Mouse (Mus musculus): ENCODE data around the gene Acacb. TPM values are rescaled to one million over a fixed set of nuclear protein-coding genes. Genes with fewer than 3 reads are reported as not detected.
A peak's percentile ranks its signal among the peaks of the same experiment; 100 is the strongest.

The Acacb gene
- polyA plus RNA-seq, 1 experiment from 2014 or later: 4.5 TPM

DNA sequence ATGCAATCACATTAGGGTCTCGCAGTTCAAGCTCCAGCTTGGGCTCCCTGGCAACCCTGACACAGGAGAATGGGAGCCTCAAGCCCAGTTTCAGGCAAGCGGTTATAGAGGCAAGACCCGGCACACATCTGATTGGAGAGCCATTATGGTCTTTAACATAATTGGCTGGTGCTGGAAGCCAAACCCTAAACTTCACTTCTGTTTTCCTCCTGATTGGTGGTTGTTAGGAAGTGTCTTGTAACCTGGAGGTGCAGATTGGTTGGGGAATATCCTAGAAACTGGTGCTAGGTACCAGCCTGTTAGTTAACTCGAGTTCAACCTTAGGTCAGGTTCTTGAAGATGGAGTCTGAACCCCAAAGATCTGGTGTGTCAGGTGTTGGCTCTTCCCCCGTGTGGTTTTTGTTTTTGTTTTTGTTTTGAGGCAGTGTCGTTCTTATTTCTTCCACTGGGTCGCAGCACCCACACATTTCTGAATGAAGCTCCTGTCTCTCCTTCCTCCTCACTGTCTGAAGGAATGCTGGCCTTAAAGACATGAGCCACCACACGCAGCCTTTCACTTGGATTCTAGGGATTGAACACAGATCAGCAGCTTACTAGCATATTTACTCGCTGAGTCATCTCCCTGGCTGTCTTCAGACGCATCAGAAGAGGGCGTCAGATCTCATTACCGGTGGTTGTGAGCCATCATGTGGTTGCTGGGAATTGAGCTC, 15.9 kb downstream of the Acacb start:
- no peak for ATAC-seq (ENCODE audit: insufficient number of reproducible peaks, low FRiP score, low TSS enrichment, low read depth)
- H3K4me2 ChIP-seq (ENCODE audit: low read depth, severe bottlenecking): no peak overlapping the region
- no peaks in the 10 kb centered on the region for H3K4me1 ChIP-seq (ENCODE audit: control insufficient read depth, insufficient read depth, low read length)
- no peak overlapping the region for H3K4me3 ChIP-seq (ENCODE audit: low read depth, low read length)
- no peaks in the 10 kb centered on the region for H3K9me3 ChIP-seq (ENCODE audit: control insufficient read depth, low read length)
- H3K27ac ChIP-seq (replicated peaks; ENCODE audit: low read depth, low read length): no peak overlapping the region
- no peak overlapping the region for H3K9ac ChIP-seq (ENCODE audit: low read length)
- no peaks in the 10 kb centered on the region for H3K27me3 ChIP-seq (ENCODE audit: control insufficient read depth, insufficient read depth, low read length)
- no peaks in the 10 kb centered on the region for H3K36me3 ChIP-seq (ENCODE audit: control insufficient read depth, insufficient read depth, low read length)
- DNase-seq (ENCODE audit: low spot score): no peak
- 53% methylated on average over 12 of the region's 12 CpGs for WGBS

DNA sequence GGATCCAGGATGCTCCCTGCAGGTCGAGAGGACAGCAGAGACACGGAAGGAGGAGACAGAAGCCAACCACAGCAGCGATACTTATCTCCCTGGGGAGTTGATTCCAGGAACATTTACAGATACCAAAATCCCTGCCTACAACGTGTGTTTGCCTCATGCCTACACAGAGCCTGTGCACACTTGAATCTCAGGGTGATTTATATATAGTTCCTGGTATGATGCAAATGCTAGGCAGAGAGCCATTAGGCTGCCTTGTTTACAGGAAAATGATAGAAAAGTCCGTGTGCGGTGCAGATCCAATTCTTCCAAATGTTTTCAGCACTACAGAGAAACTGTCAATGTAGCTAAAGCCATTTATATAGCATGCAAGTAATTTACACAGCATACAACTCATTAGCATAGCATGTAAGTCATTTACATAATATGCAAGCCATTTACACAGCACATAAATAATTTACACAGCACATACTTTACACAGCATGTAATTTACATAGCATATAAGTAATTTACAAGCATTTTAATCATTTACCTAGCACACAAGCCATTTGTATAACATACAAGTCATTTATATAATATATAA, 16.9 kb downstream of the Acacb start:
- Histone ChIP-seq H3K27ac (replicated peaks; ENCODE audit: low read depth, low read length) (no peak overlapping the region), H3K9me3 (ENCODE audit: control insufficient read depth, low read length) (no peaks in the 10 kb centered on the region)
- 81% methylated on average over 6 of the region's 6 CpGs for WGBS

DNA sequence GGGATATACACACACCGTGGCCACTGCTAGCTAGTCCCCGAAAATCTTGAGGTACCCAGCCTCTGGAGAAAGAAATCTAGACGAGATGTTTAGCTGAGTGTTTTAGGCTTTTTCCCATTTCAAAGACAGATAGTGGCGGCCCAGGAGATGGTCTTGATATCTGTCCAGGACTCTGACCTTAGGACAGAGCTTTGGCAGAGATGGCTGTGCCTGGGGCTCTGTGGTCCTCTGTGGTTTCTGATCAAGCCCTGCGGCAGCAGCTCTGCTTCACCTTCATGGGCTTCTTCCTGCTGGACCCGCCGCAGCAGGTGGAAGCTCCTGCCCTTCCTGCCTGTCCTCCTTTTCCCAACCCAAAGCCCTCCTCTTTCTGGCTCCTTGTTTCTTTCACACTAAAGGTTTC, 24.0 kb downstream of the Acacb start:
- H3K27ac ChIP-seq (replicated peaks; ENCODE audit: low read depth, low read length): no peak overlapping the region
- no peak overlapping the region for H3K9ac ChIP-seq (ENCODE audit: low read length)
- no peak overlapping the region for H3K4me3 ChIP-seq (ENCODE audit: low read depth, low read length)
- no peaks in the 10 kb centered on the region for H3K4me1 ChIP-seq (ENCODE audit: control insufficient read depth, insufficient read depth, low read length)
- H3K36me3 ChIP-seq (ENCODE audit: control insufficient read depth, insufficient read depth, low read length): no peaks in the 10 kb centered on the region
- WGBS: 84% methylated on average over 7 of the region's 7 CpGs
- peaks cover 3% of the 10 kb centered on the region; the same call in 1 of the 2 replicates for H3K27me3 ChIP-seq (ENCODE audit: control insufficient read depth, insufficient read depth, low read length)
- no peak for ATAC-seq (ENCODE audit: insufficient number of reproducible peaks, low FRiP score, low TSS enrichment, low read depth)
- no peak for DNase-seq (ENCODE audit: low spot score)
- no peak overlapping the region for H3K4me2 ChIP-seq (ENCODE audit: low read depth, severe bottlenecking)
- H3K9me3 ChIP-seq (ENCODE audit: control insufficient read depth, low read length): no peaks in the 10 kb centered on the region

More for the DNA sequence above, 16.9 kb downstream of the Acacb start:
- Histone ChIP-seq H3K4me1 (ENCODE audit: control insufficient read depth, insufficient read depth, low read length) (no peaks in the 10 kb centered on the region), H3K36me3 (ENCODE audit: control insufficient read depth, insufficient read depth, low read length) (no peaks in the 10 kb centered on the region), H3K4me2 (ENCODE audit: low read depth, severe bottlenecking) (no peak overlapping the region), H3K27me3 (ENCODE audit: control insufficient read depth, insufficient read depth, low read length) (no peaks in the 10 kb centered on the region), H3K4me3 (ENCODE audit: low read depth, low read length) (no peak overlapping the region), H3K9ac (ENCODE audit: low read length) (no peak overlapping the region)
- DNase-seq (ENCODE audit: low spot score) (no peak), ATAC-seq (ENCODE audit: insufficient number of reproducible peaks, low FRiP score, low TSS enrichment, low read depth) (no peak)

DNA sequence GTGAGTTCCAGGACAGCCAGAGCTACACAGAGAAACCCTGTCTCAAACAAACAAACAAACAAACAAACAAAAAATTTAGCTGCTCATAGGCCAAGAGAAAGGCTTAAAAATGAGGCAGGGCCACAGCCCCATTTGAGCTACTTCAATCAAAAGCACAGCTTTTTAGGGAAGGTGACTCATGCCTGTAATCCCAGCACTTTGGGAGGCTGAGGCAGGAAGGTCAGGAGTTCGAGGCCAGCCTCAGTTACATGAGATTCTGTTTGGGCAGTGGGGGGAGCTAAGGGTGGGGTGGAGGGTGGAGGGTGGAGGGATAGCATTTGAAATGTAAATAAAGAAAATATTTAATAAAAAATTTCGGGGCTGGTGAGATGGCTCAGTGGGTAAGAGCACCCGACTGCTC, 26.6 kb downstream of the Acacb start:
- Histone ChIP-seq H3K4me2 (ENCODE audit: low read depth, severe bottlenecking) (no peak overlapping the region), H3K4me1 (ENCODE audit: control insufficient read depth, insufficient read depth, low read length) (no peaks in the 10 kb centered on the region), H3K9me3 (ENCODE audit: control insufficient read depth, low read length) (no peaks in the 10 kb centered on the region), H3K36me3 (ENCODE audit: control insufficient read depth, insufficient read depth, low read length) (no peaks in the 10 kb centered on the region), H3K27me3 (ENCODE audit: control insufficient read depth, insufficient read depth, low read length) (peaks cover 3% of the 10 kb centered on the region; the same call in 1 of the 2 replicates), H3K27ac (replicated peaks; ENCODE audit: low read depth, low read length) (no peak overlapping the region), H3K9ac (ENCODE audit: low read length) (no peak overlapping the region), H3K4me3 (ENCODE audit: low read depth, low read length) (no peak overlapping the region)
- WGBS: 93% methylated on average over 3 of the region's 3 CpGs
- ATAC-seq (ENCODE audit: insufficient number of reproducible peaks, low FRiP score, low TSS enrichment, low read depth): no peak
- no peak for DNase-seq (ENCODE audit: low spot score)

DNA sequence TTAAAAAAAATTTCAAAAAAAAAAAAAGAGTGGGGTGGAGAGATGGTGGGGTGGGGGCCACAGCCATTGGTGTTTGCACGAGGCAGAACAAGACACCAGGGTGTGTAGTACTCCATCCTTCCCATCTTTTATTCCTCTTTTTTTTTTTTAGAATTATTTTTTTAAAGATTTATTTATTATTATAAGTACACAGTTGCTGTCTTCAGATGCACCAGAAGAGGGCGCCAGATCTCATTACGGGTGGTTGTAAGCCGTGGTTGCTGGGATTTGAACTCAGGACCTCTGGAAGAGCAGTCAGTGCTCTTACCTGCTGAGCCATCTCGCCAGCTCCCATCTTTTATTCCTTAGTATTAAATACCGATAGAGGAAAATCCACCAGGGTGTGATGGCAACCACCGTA, 27.1 kb downstream of the Acacb start:
- WGBS: 70% methylated on average over 7 of the region's 7 CpGs

DNA sequence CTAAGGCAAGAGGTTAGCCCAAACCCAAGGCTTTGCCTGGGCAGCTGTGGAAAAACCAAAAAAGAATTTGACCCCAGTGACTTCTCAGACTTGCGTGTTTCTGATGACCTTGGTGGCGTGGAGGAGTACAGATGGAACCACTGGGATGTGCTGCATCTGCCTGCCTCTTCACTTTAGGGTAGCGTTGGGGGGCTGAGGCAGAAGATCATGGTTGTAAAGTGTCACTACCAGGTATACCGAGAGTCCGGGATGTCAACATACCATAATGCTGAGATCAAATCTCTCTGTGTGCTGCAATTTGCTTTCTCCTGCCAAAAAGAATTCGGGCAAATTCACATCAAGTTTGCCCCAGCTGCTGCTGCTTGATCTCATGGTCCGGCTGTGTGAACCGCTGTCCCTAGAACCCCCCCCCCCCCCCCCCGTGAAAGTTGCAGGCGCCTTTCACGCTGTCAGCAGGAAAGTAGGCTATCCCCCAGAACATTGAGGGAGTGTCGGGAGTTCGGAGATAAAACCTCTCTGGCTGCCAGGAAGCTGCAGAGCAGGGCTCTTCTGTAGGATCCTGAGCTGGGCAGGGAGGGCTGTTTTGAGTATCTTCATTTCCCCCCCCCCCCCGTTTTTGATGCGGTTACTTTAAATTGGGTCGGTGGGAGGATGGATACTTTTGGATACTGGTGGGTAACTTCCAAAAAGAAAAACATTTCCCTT, 27.7 kb downstream of the Acacb start:
- Histone ChIP-seq H3K9ac (ENCODE audit: low read length) (no peak overlapping the region), H3K9me3 (ENCODE audit: control insufficient read depth, low read length) (no peaks in the 10 kb centered on the region), H3K27ac (replicated peaks; ENCODE audit: low read depth, low read length) (no peak overlapping the region), H3K4me3 (ENCODE audit: low read depth, low read length) (no peak overlapping the region), H3K27me3 (ENCODE audit: control insufficient read depth, insufficient read depth, low read length) (peaks cover 3% of the 10 kb centered on the region; the same call in 1 of the 2 replicates), H3K4me2 (ENCODE audit: low read depth, severe bottlenecking) (no peak overlapping the region), H3K4me1 (ENCODE audit: control insufficient read depth, insufficient read depth, low read length) (no peaks in the 10 kb centered on the region), H3K36me3 (ENCODE audit: control insufficient read depth, insufficient read depth, low read length) (no peaks in the 10 kb centered on the region)
- DNase-seq (ENCODE audit: low spot score) (no peak), ATAC-seq (ENCODE audit: insufficient number of reproducible peaks, low FRiP score, low TSS enrichment, low read depth) (no peak)
- WGBS: 32% methylated on average over 16 of the region's 16 CpGs

More for the DNA sequence above, 27.1 kb downstream of the Acacb start:
- Histone ChIP-seq H3K27me3 (ENCODE audit: control insufficient read depth, insufficient read depth, low read length) (peaks cover 3% of the 10 kb centered on the region; the same call in 1 of the 2 replicates), H3K4me1 (ENCODE audit: control insufficient read depth, insufficient read depth, low read length) (no peaks in the 10 kb centered on the region), H3K9ac (ENCODE audit: low read length) (no peak overlapping the region), H3K27ac (replicated peaks; ENCODE audit: low read depth, low read length) (no peak overlapping the region), H3K9me3 (ENCODE audit: control insufficient read depth, low read length) (no peaks in the 10 kb centered on the region), H3K4me3 (ENCODE audit: low read depth, low read length) (no peak overlapping the region), H3K4me2 (ENCODE audit: low read depth, severe bottlenecking) (no peak overlapping the region), H3K36me3 (ENCODE audit: control insufficient read depth, insufficient read depth, low read length) (no peaks in the 10 kb centered on the region)
- ATAC-seq (ENCODE audit: insufficient number of reproducible peaks, low FRiP score, low TSS enrichment, low read depth): no peak
- no peak for DNase-seq (ENCODE audit: low spot score)

DNA sequence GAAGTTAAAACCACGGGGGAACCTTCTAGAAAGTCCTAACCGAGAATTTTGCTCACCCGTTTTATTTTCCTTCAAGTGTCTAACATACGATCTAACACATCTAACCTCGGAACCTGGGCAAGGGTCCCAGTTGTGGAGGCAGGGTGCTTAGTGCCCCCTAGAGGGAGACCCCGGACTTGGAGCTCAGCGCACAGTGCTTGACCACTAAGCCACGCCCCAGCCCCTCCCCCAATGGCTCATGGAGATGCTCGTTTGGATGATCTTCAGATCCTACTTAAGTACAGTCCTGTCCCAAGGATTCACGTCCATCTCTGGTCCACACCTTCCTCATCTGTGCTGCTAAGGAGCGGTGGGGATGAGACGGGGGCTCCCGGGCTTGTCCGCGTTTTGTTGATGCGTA, 28.3 kb downstream of the Acacb start:
- Histone ChIP-seq H3K4me2 (ENCODE audit: low read depth, severe bottlenecking) (no peak overlapping the region), H3K4me1 (ENCODE audit: control insufficient read depth, insufficient read depth, low read length) (no peaks in the 10 kb centered on the region), H3K4me3 (ENCODE audit: low read depth, low read length) (no peak overlapping the region), H3K9me3 (ENCODE audit: control insufficient read depth, low read length) (no peaks in the 10 kb centered on the region), H3K27ac (replicated peaks; ENCODE audit: low read depth, low read length) (no peak overlapping the region), H3K27me3 (ENCODE audit: control insufficient read depth, insufficient read depth, low read length) (peaks cover 3% of the 10 kb centered on the region; the same call in 1 of the 2 replicates), H3K9ac (ENCODE audit: low read length) (no peak overlapping the region), H3K36me3 (ENCODE audit: control insufficient read depth, insufficient read depth, low read length) (no peaks in the 10 kb centered on the region)
- 11% methylated on average over 16 of the region's 16 CpGs for WGBS
- DNase-seq (ENCODE audit: low spot score): peak; percentile 80
- ATAC-seq (ENCODE audit: insufficient number of reproducible peaks, low FRiP score, low TSS enrichment, low read depth): no peak

DNA sequence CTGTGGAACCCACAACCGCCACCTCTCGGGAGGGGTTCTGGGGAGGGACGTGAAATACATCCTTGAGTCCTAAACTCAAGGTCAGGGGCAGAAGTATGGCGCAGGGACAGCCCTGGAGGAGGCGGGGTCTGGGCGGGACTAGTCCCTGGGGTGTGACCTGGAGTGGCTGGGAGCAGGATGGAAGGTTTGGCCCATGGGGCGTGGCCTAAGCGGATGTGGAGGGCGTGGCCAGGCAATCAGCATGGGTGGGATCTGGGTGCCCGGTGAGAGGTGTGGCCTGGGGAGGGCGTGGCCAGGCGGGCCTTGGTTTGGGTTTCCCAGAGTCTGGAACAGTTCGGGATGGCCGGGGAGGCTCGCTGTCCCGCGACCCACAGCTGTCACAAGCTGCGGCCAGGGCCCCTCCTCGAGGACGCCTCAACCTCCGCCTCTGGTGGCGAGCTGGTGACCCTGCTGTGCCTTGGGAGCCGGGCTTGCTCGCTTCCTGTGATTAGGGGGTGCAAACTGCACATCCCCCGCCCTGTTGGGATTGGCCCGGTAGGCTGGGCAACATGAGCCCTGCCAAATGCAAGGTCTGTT, 29.3 kb downstream of the Acacb start:
- H3K9ac ChIP-seq (ENCODE audit: low read length): peak overlapping the region; percentile 59
- H3K27ac ChIP-seq (replicated peaks; ENCODE audit: low read depth, low read length): peak overlapping the region; percentile 8; the same call in 1 of the 2 replicates
- DNase-seq (ENCODE audit: low spot score): peak; percentile 99
- H3K27me3 ChIP-seq (ENCODE audit: control insufficient read depth, insufficient read depth, low read length): peaks cover 3% of the 10 kb centered on the region; the same call in 1 of the 2 replicates
- no peaks in the 10 kb centered on the region for H3K9me3 ChIP-seq (ENCODE audit: control insufficient read depth, low read length)
- under 1% methylated on average over 26 of the region's 26 CpGs for WGBS
- no peaks in the 10 kb centered on the region for H3K36me3 ChIP-seq (ENCODE audit: control insufficient read depth, insufficient read depth, low read length)
- H3K4me1 ChIP-seq (ENCODE audit: control insufficient read depth, insufficient read depth, low read length): no peaks in the 10 kb centered on the region
- H3K4me2 ChIP-seq (ENCODE audit: low read depth, severe bottlenecking): peak overlapping the region; percentile 81
- peak; percentile 94 for ATAC-seq (ENCODE audit: insufficient number of reproducible peaks, low FRiP score, low TSS enrichment, low read depth)
- H3K4me3 ChIP-seq (ENCODE audit: low read depth, low read length): peak overlapping the region; percentile 55

Data from limb, embryonic 11.5 days (tissue).